Mouse (Mus musculus) layer of hippocampus, adult 2 months (tissue): ENCODE data around the gene Lnpep. TPM values are rescaled to one million over a fixed set of nuclear protein-coding genes. Genes with fewer than 3 reads are reported as not detected.
A peak's percentile ranks its signal among the peaks of the same experiment; 100 is the strongest.
"Not testable (repeated sequence)": the region's sequence is repeated elsewhere in the genome, so short reads cannot be mapped to it uniquely, and the experiment has no call there.

ENCODE experiments used
- DNase-seq, 2 experiments: peaks; one replicate each; pipeline ENCODE4 v3.0.0; 2022; ENCODE audit warnings: low spot score in 2 of 2
- H3K27ac ChIP-seq: fragments of 200-600 bp; 2 replicates; pipeline ENCODE4 v1.8.1; 2022
- H3K4me3 ChIP-seq: fragments of 200-600 bp; 2 replicates; pipeline ENCODE4 v1.8.1; 2022; ENCODE audit warnings: mild to moderate bottlenecking
- CTCF ChIP-seq: fragments of 200-600 bp; conservative IDR thresholded peaks from 2 replicates; pipeline ENCODE4 v1.8.1; 2022; ENCODE audit warnings: antibody characterized with exemption, mild to moderate bottlenecking, moderate library complexity
- total RNA-seq, 2 experiments: library from RNA; stranded (reverse); gene quantifications; 2 replicates each; pipeline ENCODE4 v1.2.3; 2021

The Lnpep gene
- total RNA-seq, 2 experiments from 2014 or later = 101 to 105 TPM

GRCm38 (mm10) chr17:17506677-17507076 is 118.2 kb downstream of the Lnpep start:
- no peak for TF ChIP-seq CTCF
- no peak overlapping the region for H3K27ac ChIP-seq
- no peak for DNase-seq
- H3K4me3 ChIP-seq = no peak overlapping the region

- peak overlapping the region; percentile 49 for H3K27ac ChIP-seq
- H3K4me3 ChIP-seq = no peak overlapping the region
- no peak for DNase-seq
- no peak for TF ChIP-seq CTCF
Measured at GRCm38 (mm10) chr17:17499278-17499677, 125.6 kb downstream of the Lnpep start.

- Histone ChIP-seq H3K4me3 (no peak overlapping the region), H3K27ac (peak overlapping the region; percentile 49)
- no peak for DNase-seq
- TF ChIP-seq CTCF = no peak
Measured at GRCm38 (mm10) chr17:17498848-17499247, 126.0 kb downstream of the Lnpep start.

- no peak overlapping the region for H3K27ac ChIP-seq
- H3K4me3 ChIP-seq = no peak overlapping the region
- no peak for DNase-seq
- TF ChIP-seq CTCF = no peak
Measured at GRCm38 (mm10) chr17:17496730-17497129, 128.1 kb downstream of the Lnpep start.

- not testable (repeated sequence) for H3K27ac ChIP-seq, DNase-seq, H3K4me3 ChIP-seq
Measured at GRCm38 (mm10) chr17:17496234-17496633, 128.6 kb downstream of the Lnpep start.

- Histone ChIP-seq H3K4me3 (no peak overlapping the region), H3K27ac (no peak overlapping the region)
- TF ChIP-seq CTCF = no peak
- no peak for DNase-seq
Measured at GRCm38 (mm10) chr17:17492116-17492515, 132.7 kb downstream of the Lnpep start.

- Histone ChIP-seq H3K27ac (no peak overlapping the region), H3K4me3 (no peak overlapping the region)
- TF ChIP-seq CTCF = no peak
- DNase-seq = no peak
Measured at GRCm38 (mm10) chr17:17491622-17492001, 133.2 kb downstream of the Lnpep start.

- no peak overlapping the region for H3K4me3 ChIP-seq
- no peak for DNase-seq
- H3K27ac ChIP-seq = no peak overlapping the region
- no peak for TF ChIP-seq CTCF
Measured at GRCm38 (mm10) chr17:17490820-17491621, 133.8 kb downstream of the Lnpep start.

GRCm38 (mm10) chr17:17485789-17486188 is 139.1 kb downstream of the Lnpep start:
- TF ChIP-seq CTCF = no peak
- H3K4me3 ChIP-seq = no peak overlapping the region
- H3K27ac ChIP-seq = no peak overlapping the region
- DNase-seq = no peak

Other genes with a start within 250 kb of the Lnpep start
- 10 to 100 TPM; 71.8 to 77.6 TPM for gene Lix1, start 222.4 kb downstream of the Lnpep start, total RNA-seq
- gene Vmn2r90, start 78.7 kb upstream of the Lnpep start, total RNA-seq = not detected
- gene Spaca6, start 202.1 kb upstream of the Lnpep start, total RNA-seq = 100 to 1,000 TPM; 109 to 126 TPM
- gene Has1, start 230.2 kb upstream of the Lnpep start, total RNA-seq = under 1 TPM; 0.25 to 0.56 TPM